Mouse (Mus musculus) forebrain, embryonic 11.5 days (tissue): ENCODE measurements around the gene Synj1. TPM values are rescaled to one million over a fixed set of nuclear protein-coding genes. Genes with fewer than 3 reads are reported as not detected.

Experiments used
- ATAC-seq: fragments of 200-750 bp; cut with Nextera tagmentation; replicated peaks from 2 replicates; pipeline ENCODE4 v1.8.0; 2017; ENCODE audit warnings: moderate TSS enrichment; ENCODE audit not compliant: low FRiP score
- DNase-seq: peaks from one replicate; pipeline ENCODE4 v3.0.0-alpha.2; 2017; ENCODE audit warnings: low spot score
- H3K27ac ChIP-seq: fragments of 300-500 bp; sonication (generic); 2 replicates; pipeline ENCODE4 v1.5.1; 2014; ENCODE audit warnings: low read depth, low read length
- H3K27me3 ChIP-seq: fragments of 300-500 bp; sonication (generic); 2 replicates; pipeline ENCODE4 v1.6.1; 2014; ENCODE audit warnings: mild to moderate bottlenecking, low read length, mixed read lengths; ENCODE audit not compliant: control insufficient read depth, insufficient read depth
- H3K36me3 ChIP-seq: fragments of 300-500 bp; sonication (generic); 2 replicates; pipeline ENCODE4 v1.6.1; 2014; ENCODE audit warnings: mild to moderate bottlenecking, low read length, moderate library complexity, mixed read lengths; ENCODE audit not compliant: control insufficient read depth, insufficient read depth
- H3K4me1 ChIP-seq: fragments of 300-500 bp; sonication (generic); replicated peaks from 2 replicates; pipeline ENCODE4 v1.6.1; 2014; ENCODE audit warnings: low read length, mixed read lengths; ENCODE audit not compliant: control insufficient read depth, insufficient read depth
- H3K4me2 ChIP-seq: fragments of 300-500 bp; sonication (generic); 2 replicates; pipeline ENCODE4 v1.6.1; 2014; ENCODE audit warnings: low read depth, mild to moderate bottlenecking, low read length, moderate library complexity, mixed read lengths; ENCODE audit not compliant: severe bottlenecking
- H3K4me3 ChIP-seq: fragments of 300-500 bp; sonication (generic); 2 replicates; pipeline ENCODE4 v1.5.1; 2014; ENCODE audit warnings: low read depth, low read length
- H3K9ac ChIP-seq: fragments of 300-500 bp; sonication (generic); 2 replicates; pipeline ENCODE4 v1.6.1; 2014; ENCODE audit warnings: low read length
- H3K9me3 ChIP-seq: fragments of 300-500 bp; sonication (generic); 2 replicates; pipeline ENCODE4 v1.6.1; 2016; ENCODE audit warnings: low read length, mixed read lengths; ENCODE audit not compliant: control insufficient read depth
- WGBS: fragments of 180-500 bp; shearing (Covaris S2); extraction: QIAGEN DNeasy Blood & Tissue Kit; methylation state at CpG from one replicate; pipeline ENCODE4 v1.1.7; 2014; 5-methylcytosine and 5-hydroxymethylcytosine counted together
- polyA plus RNA-seq: library from polyadenylated mRNA; unstranded; fragments of >200 nt; fragmentation: Nextera tagmentation; extraction: Ambion mirVana; gene quantifications from 2 replicates; pipeline ENCODE4 v1.2.1, GENCODE M21; 2014

Synj1 gene
- polyA plus RNA-seq, 1 experiment from 2014 or later = 25.2 TPM

GRCm38 (mm10) chr16:90999827-91000226, 11.3 kb downstream of the Synj1 start:
- no peak for DNase-seq
- 62% methylated on average over 4 of the region's 4 CpGs for WGBS
- H3K9ac ChIP-seq = no peak overlapping the region
- no peaks in the 10 kb centered on the region for H3K36me3 ChIP-seq
- no peaks in the 10 kb centered on the region for H3K9me3 ChIP-seq
- H3K27ac ChIP-seq = no peak overlapping the region
- H3K27me3 ChIP-seq = no peaks in the 10 kb centered on the region
- no peak overlapping the region for H3K4me3 ChIP-seq
- H3K4me2 ChIP-seq = no peak overlapping the region
- ATAC-seq = no peak
- no peaks in the 10 kb centered on the region; the same call in 1 of the 2 replicates for H3K4me1 ChIP-seq

GRCm38 (mm10) chr16:90997822-90998221, 13.3 kb downstream of the Synj1 start:
- ATAC-seq = no peak
- no peak overlapping the region for H3K9ac ChIP-seq
- H3K4me3 ChIP-seq = no peak overlapping the region
- no peak for DNase-seq
- H3K4me1 ChIP-seq = no peaks in the 10 kb centered on the region; the same call in 1 of the 2 replicates
- H3K27me3 ChIP-seq = no peaks in the 10 kb centered on the region
- H3K36me3 ChIP-seq = no peaks in the 10 kb centered on the region
- no peaks in the 10 kb centered on the region for H3K9me3 ChIP-seq
- WGBS = 93% methylated on average over 3 of the region's 3 CpGs
- no peak overlapping the region for H3K27ac ChIP-seq
- H3K4me2 ChIP-seq = no peak overlapping the region

DNA sequence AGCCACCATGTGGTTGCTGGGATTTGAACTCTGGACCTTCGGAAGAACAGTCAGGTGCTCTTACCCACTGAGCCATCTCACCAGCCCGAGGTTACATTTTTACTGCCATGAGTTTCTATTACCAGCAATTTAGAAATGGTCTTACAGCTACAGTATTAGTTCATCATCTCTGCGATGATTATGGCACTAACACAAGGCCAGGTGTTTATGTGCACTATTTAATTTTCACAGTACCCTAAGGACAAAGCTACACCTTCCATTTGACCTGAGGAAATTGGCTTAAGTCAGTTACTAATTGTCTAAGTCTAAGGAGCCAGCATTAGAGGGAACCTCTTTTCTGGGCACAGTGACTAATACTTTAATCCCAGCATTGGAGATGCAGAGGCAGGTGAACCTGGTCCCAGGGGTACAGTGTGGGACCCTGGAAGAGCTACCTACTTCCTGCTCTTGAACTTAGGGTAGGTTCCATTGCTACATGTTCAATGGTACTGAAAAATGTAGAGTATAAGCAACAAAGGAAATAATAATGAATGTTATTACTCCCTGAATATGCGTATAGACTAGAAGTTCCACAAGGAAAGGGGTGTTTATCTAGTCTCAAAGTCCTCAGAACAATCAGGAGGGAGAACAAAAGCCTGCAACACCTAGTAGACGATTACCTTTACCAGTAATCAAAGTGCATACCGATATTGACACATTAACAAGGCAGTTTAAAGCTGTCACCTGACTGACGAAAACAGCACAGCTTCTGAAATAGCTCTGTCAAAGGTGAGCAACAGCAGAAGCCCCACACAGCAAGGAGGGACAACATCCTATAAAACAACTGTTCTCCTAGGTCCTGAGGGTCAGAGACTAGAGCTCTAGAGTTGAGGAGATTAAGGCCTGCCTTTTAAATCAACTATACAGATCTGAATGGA, 14.5 kb downstream of the Synj1 start:
- H3K36me3 ChIP-seq = no peaks in the 10 kb centered on the region
- ATAC-seq (no peak), DNase-seq (no peak)
- H3K9ac ChIP-seq = no peak overlapping the region
- H3K27me3 ChIP-seq = no peaks in the 10 kb centered on the region
- WGBS = 93% methylated on average over 7 of the region's 7 CpGs
- H3K9me3 ChIP-seq = no peaks in the 10 kb centered on the region
- H3K4me3 ChIP-seq = no peak overlapping the region
- no peak overlapping the region for H3K4me2 ChIP-seq
- H3K4me1 ChIP-seq = no peaks in the 10 kb centered on the region; the same call in 1 of the 2 replicates
- no peak overlapping the region for H3K27ac ChIP-seq

GRCm38 (mm10) chr16:90995498-90995897, 15.6 kb downstream of the Synj1 start:
- ATAC-seq (no peak), DNase-seq (no peak)
- no peaks in the 10 kb centered on the region; the same call in 1 of the 2 replicates for H3K36me3 ChIP-seq
- no peak overlapping the region for H3K4me2 ChIP-seq
- no peak overlapping the region for H3K27ac ChIP-seq
- no peaks in the 10 kb centered on the region for H3K27me3 ChIP-seq
- no peak overlapping the region for H3K4me3 ChIP-seq
- WGBS = 87% methylated on average over 5 of the region's 5 CpGs
- no peaks in the 10 kb centered on the region for H3K9me3 ChIP-seq
- H3K9ac ChIP-seq = no peak overlapping the region
- no peaks in the 10 kb centered on the region; the same call in 1 of the 2 replicates for H3K4me1 ChIP-seq

GRCm38 (mm10) chr16:90995023-90995422, 16.1 kb downstream of the Synj1 start:
- H3K9me3 ChIP-seq = no peaks in the 10 kb centered on the region
- DNase-seq (no peak), ATAC-seq (no peak)
- H3K4me1 ChIP-seq = no peaks in the 10 kb centered on the region; the same call in 1 of the 2 replicates
- no peaks in the 10 kb centered on the region for H3K27me3 ChIP-seq
- no peaks in the 10 kb centered on the region; the same call in 1 of the 2 replicates for H3K36me3 ChIP-seq
- no peak overlapping the region for H3K4me3 ChIP-seq
- H3K9ac ChIP-seq = no peak overlapping the region
- H3K4me2 ChIP-seq = no peak overlapping the region
- 88% methylated on average over 4 of the region's 4 CpGs for WGBS
- no peak overlapping the region for H3K27ac ChIP-seq

DNA sequence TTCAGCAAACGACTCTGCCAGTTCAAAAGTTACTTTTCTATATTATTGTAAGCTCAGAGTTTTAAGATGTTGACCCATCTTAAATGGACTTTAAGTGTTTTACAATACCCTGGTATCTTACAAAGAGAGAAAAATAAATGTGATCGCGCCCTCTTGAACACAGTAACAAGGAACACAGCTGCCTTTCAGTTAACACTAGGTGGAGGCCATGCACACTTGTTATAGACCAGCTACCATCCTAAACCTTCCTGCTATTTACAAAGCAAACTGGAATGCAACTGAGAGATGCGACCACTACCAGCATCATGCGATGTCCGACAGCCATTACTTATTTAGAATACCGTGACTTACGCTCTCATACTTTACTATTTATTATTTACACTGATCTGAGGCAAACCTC, 21.9 kb downstream of the Synj1 start:
- 96% methylated on average over 8 of the region's 8 CpGs for WGBS
- H3K4me3 ChIP-seq = no peak overlapping the region
- no peaks in the 10 kb centered on the region; the same call in 1 of the 2 replicates for H3K36me3 ChIP-seq
- no peaks in the 10 kb centered on the region for H3K27me3 ChIP-seq
- H3K9me3 ChIP-seq = no peaks in the 10 kb centered on the region
- H3K4me1 ChIP-seq = no peaks in the 10 kb centered on the region
- no peak overlapping the region for H3K9ac ChIP-seq
- H3K4me2 ChIP-seq = no peak overlapping the region
- no peak for DNase-seq
- H3K27ac ChIP-seq = no peak overlapping the region
- ATAC-seq = no peak

- no peak overlapping the region for H3K9ac ChIP-seq
- H3K4me2 ChIP-seq = no peak overlapping the region
- H3K27me3 ChIP-seq = no peaks in the 10 kb centered on the region
- ATAC-seq (no peak), DNase-seq (no peak)
- no peaks in the 10 kb centered on the region for H3K9me3 ChIP-seq
- H3K27ac ChIP-seq = no peak overlapping the region
- no peaks in the 10 kb centered on the region; the same call in 1 of the 2 replicates for H3K36me3 ChIP-seq
- no peaks in the 10 kb centered on the region for H3K4me1 ChIP-seq
- 94% methylated on average over 3 of the region's 3 CpGs for WGBS
- H3K4me3 ChIP-seq = no peak overlapping the region
These were observed 22.4 kb downstream of the Synj1 start for GRCm38 (mm10) chr16:90988665-90989064.

- 92% methylated on average over 8 of the region's 8 CpGs for WGBS
- no peaks in the 10 kb centered on the region for H3K9me3 ChIP-seq
- no peaks in the 10 kb centered on the region; the same call in 1 of the 2 replicates for H3K36me3 ChIP-seq
- H3K9ac ChIP-seq = no peak overlapping the region
- no peak overlapping the region for H3K4me2 ChIP-seq
- no peak for ATAC-seq
- no peak overlapping the region for H3K4me3 ChIP-seq
- H3K27ac ChIP-seq = no peak overlapping the region
- H3K4me1 ChIP-seq = no peaks in the 10 kb centered on the region
- H3K27me3 ChIP-seq = no peaks in the 10 kb centered on the region
- no peak for DNase-seq
These were observed 23.1 kb downstream of the Synj1 start for GRCm38 (mm10) chr16:90988039-90988438.
